Mouse (Mus musculus) kidney, postnatal 36 days (tissue): ENCODE results near the gene Zfp57.
"Not testable (repeated sequence)": the region's sequence is repeated elsewhere in the genome, so short reads cannot be mapped to it uniquely, and the experiment has no call there.

Experiments used
- DNase-seq, 2 experiments: peaks; one replicate each; pipeline ENCODE4 v3.0.0; 2021 to 2022; ENCODE audit warnings: mixed read lengths in 2 of 2

Zfp57 gene

DNA sequence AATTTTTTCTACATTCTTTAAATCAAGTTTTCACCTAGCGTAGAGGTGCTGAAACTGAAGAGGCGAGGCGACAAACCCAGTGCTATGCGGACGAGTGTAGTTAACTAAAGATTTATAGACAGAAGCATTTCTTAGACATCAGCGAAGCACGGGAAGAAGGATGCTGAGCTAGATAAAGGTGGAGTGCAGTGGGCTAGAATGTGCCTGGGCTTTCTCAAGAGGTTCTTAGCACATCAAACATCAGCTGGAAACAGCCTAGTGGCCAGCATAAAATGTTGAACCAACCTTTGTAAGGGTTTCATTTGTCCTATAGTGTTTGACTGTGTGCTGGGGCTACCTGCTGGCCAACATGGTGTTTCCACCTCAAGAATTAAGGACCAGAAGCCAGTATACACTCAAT, at the start of gene Zfp57:
Gene Zfp57 (plus strand): TSS at position 301 of the 400 bp plus-strand sequence.
- no peak for DNase-seq

DNA sequence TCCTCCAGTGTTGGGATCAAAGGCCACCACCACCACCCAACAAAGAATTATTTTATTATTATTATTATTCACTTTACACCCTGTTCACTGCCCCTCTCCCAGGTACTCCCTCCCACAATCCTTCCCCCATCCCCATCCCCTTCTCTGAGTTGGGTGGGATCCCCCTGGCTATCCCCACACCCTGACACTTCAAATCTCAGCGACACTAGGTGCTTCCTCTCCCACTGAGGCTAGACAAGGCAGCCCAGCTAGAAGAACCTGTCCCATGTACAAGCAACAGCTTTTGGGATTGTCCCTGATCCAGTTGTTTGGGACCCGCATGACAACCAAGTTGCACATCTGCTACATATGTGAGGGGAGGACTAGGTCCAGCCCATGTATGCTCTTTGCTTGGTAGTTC, 48.3 kb upstream of the Zfp57 start:
- DNase-seq = no peak

DNA sequence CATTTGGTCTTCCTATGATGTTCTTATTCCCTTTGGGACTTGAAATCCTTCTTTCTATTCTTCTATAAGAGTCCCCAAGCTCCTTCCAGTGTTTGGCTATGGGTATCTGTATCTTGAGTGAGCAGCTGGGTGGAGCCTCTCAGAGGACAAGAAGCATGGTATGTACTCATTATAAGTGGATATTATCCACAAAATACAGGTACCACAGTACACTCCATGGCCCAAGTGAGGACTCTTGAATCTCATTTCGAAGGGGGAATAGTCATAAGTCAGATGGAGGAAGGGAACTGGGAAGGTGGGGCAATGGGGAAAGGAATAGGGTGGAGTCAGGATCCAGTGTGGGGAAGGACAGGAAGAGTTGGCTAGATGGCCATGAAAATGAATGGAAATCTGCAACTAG, 47.9 kb upstream of the Zfp57 start:
- DNase-seq = no peak

DNA sequence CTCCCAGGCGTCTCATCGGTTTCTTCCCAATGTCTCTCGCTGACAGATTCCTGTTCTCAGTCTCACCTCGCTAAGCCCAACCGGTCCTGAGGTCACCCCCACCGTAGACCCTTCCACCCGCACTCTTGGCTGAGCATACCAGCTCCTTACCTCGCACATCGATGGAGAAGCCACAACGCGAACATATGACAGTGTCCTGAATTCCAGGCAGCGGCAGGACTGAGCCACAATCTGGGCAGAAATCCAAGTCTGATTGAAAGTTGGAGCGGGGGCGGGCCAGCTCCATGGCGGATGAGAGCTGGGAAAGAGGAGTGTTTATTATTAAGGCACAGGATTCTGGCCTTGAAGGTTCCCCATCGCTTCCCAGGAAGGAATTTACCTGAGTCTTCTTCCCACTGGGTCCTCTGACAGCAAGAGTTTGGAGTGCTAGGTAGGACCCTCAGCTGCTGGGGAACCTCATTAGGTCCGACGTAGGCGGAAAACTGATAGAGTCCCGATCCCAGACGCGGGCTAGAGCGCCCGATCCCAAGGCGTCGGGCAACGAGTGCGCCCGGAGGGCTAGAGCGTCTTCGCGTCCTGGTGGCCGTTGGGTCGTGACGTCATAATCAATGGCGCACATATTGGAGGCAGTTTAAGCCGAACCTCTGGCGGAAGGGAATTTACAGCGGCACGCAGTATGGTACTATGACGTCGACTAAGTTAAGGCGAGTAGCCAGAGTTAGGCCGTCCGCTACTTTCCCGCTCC, 42.8 kb upstream of the Zfp57 start, which contains the start of the genes Znrd1 and Znrd1as:
Gene Znrd1 (minus strand): TSS at position 561 of the 745 bp plus-strand sequence.
Gene Znrd1as (plus strand): TSS at position 594 of the 745 bp plus-strand sequence.
- peak; percentile 96 to 97 for DNase-seq

DNA sequence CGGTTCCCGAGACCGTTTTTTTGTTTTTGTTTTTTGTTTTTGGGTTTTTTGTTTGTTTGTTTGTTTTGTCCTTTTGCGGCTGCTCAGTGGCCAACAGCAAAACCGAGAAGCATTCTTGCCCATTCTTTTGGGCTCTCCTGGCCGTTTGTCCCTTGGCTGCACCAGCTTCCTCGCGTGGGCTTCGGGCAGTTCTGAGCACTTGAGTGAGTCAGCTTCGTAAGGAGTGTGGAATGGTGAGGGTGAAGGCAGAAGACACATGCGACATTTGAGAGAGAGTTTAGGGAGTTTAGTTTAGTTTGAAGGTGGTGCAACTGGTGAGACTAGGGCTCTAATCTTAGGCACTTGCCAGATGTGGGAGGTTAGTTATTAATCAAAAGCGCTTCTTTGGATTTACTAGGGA, 42.1 kb upstream of the Zfp57 start:
- DNase-seq = no peak

DNA sequence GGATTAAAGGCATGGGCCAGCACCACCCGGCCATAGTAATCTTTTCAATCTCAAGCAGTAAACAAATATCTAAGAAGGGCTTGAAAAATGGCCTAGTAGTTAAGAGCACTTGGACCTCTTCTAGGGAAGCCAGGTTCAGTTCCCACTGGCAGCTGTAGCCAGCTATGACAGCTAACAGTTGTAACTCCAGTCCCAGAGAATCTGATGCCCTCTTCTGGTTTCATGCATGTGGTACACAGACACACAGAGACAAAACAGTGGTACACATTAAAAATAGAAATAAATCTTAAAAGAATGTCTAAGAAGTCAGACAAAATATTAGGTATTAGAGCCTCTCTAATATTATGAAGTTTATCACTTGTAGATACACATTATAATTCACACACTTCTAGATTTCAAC, 39.8 kb upstream of the Zfp57 start:
- DNase-seq = no peak

DNA sequence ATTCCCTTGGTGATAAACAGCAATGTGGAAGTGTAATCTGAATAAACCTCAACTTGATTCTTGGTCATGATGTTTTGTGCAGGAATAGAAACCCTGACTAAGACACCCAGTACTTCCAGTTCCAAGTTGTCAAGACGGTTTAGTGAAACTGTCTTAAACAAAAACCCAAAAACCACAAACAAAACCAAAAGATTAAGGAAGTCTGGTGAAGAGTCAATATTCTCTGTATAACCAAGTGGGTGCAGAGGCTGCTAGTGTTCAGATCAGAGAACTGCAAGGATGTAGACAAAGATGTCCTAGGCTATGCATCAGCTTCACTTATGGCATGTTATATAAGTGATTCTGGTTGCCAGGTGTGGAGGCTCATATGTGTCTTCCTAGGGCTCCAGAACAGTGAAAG, 34.1 kb upstream of the Zfp57 start:
- DNase-seq = no peak

DNA sequence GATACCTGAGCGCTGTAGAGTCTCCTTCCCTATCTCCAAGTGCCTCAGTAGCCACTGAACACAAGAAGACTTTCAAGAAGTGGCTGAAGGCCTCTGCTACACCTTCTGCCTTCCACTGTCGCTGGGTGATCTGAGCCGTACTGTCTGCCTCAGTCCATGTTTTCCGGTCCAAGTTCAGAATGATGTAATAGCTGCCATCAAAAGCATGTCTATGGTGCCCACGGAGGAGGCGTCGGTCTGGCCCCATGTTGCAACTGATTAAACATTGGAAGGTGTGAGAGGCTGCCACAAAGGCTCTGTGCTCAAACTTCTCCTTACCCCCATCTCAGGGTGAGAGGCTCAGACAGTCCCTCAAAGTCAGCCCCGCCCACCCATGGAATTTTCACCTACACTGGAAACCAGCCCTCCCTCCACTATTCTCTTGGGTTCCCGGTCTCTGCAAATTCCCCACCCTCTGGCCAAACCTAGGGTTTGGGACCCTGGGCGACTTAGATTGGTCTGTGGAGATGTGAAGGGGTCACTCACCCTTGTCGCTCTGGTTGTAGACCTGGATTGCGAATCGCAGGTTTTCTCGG, 30.6 kb upstream of the Zfp57 start:
- DNase-seq = no peak

DNA sequence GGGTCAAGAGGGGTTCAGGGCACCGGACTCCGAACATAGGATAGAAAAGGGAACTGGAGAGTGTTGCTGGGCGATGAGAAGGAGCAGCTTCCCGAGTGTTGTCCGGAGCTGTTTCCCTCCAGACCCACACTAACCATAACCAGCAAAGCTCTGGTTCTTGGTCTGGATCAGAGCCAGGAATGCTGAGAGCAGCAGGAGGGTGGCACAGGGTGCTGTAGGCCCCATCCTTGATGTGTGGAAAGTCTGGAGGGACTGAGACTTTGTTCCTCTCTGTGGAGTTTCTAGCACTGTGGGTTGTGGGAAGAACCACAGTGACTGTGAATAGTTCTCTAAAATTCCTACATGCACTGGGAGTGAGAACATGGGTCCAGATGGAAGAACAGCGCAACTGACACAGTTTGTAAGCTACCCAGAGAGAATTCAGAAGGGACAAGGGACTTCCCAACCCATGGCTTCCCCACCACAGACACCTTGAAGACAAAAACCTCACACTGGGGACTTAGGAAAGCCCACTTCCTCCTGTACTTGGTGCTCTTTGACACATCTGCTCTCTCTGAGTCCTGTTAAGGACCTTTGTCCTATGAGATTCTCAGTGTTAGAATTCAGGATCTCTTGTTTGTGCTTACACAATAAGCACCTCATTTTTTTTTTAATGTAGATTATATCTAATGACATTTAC, 29.7 kb upstream of the Zfp57 start:
- DNase-seq = no peak

DNA sequence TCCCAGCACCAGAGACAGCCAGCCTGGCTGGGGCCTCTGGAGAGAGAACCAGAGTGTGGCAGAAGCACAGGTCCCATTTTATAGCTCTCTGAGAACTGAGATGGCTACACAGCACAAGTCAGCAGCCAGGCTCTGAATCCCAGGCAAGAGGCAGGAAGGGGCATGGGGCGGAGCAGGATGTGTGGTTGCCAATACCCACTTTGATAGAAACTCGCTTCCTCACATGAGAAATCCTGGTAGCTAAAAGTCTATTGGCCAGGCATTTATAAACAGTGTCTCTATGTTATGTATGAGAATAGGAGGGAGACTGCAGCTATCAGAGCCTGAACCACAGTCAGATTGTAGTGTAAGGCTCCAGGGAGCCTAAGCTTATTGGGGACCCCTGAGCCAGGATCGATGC, 28.2 kb upstream of the Zfp57 start:
- DNase-seq = no peak

DNA sequence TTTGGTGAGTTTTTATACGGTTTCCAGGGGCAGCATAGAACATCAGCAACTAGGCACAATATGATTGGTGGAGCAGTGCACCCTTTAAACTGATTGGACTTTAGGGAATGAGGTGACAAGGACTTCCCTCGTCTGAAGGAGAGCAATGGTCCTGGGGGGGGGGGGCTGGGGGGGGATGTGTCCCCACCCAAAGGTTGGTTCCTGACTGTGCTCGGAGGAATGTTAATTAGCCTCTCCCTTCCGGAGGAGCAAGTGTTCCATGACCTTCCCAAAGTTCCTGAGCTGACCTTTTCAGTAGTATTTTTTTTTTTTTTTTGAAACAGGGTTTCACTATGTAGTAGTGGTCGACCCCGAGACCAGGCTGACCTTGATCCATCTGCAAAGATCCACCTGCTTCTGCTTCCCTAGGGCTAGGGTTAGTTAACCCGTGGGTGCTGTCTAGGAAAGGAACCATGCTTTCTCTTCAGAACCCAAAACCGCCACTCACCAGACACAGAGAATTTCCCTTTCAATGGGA, 27.6 kb upstream of the Zfp57 start:
- DNase-seq = no peak

DNA sequence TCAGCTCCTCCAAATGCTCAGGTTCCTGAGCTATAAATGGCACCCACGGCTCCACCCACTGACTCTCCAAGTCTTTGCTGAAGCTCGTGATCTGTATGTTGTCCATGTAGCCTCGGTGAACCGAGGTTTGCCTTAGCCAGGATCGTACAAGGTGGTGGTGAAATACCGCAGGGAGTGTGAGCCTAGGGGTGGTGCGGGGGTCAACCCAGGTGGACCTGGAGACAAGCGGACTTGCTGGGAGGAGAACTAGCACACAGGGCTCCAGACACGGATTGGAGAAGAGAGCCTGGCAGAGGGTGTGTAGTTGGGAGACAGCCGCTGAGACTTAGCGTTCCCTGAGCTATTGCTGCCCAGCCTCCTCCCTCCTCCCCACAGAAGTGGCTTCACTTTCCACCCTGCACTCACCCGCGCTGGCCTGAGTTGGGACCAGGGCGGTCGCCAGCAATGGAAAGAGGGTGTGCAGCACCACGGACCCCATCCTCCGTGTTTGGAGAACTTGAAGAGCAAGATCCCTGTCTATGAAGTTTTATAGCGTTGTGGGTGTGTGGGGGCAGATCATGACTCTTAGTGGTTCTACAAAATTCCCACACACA, 19.6 kb upstream of the Zfp57 start, which contains the start of gene 2410137M14Rik:
Gene 2410137M14Rik (minus strand): TSS at position 17 of the 593 bp plus-strand sequence.
- no peak for DNase-seq

DNA sequence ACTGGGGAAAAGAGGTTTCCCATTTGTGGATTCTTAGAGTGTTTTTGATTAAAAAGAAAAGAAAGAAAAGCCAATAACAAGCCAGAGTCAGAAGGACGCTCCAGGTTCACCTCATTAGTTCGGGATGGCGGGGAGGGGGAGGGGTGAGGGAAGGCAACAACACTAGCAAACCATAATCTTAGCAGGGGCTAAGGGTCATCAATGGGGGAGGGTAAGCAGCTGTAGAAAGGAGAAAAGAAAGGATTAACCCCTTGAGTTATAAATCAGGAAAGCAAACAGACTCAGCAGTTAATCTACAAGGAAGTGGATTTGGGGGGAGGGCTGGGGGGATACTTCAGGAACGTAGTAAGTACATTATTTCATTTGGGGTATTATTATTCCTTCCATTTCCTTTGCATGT, 19.1 kb upstream of the Zfp57 start:
- DNase-seq = no peak

DNA sequence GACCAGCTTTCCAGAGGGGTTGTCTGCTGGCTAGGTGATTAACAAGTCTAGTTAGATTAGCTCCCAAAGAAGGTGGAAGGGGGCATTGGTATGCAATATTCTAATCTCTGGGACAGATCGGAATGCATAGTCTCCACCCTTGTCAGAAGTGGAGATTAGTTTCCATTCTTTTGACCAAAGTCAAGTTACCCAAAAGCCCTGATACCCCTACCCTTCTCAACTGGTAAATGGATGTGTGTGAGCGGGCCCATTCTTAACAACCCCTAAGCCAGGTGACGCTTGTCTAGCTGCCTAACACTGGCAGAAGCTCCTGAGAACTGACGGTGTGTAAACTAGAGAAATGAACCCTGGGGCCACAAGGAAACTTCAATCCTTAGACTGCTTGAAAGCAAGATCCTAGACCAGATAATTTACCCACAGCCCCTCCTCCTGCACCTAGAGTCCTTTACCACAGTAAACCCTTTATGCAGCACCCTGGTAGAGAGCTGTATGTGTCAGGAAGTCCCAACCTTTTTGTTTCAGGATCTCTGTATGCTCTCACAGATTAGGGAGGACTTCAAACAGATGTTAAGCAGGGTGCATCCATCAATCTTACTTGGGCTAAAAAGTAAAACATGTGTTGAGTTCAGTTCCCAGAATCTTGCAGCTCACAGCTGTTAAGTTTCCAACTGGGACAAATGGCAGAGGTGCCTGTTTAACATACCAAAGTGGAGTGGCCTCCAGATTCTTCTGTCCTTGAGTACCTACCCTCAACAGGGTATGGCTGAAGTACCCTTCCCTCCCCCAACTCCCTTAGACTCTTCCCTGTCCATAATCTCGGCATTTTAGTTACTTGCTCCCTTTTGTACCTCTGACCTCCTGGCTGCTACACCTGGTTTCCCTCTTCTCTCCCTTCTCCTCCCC, 18.5 kb upstream of the Zfp57 start:
- no peak for DNase-seq

DNA sequence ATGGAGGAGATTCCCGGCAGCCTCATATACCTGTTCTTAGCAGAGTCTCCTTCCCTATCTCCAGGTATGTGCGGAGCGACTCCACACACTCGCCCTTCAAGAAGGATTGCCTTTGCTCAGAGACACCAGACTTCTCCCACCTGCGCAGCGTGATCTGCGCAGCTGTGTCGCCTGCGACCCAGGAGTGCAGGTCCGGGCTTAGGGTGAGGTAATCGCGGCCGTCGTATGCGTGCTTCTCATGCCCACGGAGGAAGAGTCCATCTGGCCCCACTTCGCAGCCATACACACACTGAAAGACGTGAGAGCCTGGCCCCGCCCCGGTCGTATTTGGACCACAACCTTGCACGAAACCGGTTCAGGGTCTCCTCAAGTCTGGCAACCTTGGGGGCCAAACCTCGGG, 12.5 kb upstream of the Zfp57 start:
- no peak for DNase-seq

DNA sequence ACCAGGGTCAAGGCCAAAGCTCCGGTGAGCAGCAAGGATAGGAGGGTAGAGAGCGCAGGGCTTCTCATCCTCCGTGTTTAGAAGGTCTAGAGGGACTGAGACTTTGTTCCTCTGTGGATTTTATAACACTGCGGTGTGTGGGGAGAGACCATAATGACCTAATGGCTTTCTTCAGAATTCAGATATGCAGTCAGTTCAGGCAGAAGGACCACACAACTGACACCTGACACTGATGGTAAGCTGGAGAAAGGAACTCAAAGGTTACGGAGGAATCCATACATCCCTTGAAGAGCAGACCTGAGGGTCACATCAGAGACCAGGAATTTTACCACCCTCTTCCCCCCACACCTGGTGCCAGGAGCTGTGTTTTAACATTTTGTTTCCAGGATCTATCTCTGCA, 11.5 kb upstream of the Zfp57 start, which contains the start of gene H2-M5:
Gene H2-M5 (minus strand): TSS at position 101 of the 400 bp plus-strand sequence.
- no peak for DNase-seq

DNA sequence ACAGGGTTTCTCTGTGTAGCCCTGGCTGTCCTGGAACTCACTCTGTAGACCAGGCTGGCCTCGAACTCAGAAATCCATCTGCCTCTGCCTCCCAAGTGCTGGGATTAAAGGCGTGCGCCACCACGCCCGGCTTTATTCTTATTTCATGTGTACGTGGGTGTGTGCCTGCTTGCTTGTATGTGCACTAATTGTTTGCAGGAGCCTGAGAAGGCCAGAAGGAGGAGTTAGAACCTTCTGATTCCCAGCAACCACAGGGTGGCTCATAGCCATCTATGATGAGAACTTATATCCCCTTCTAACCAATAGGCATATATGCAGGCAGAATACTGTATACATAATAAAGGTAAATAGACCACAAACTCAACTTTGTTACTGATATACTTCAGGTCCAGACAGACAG, 10.3 kb upstream of the Zfp57 start:
- DNase-seq = not testable (repeated sequence)

DNA sequence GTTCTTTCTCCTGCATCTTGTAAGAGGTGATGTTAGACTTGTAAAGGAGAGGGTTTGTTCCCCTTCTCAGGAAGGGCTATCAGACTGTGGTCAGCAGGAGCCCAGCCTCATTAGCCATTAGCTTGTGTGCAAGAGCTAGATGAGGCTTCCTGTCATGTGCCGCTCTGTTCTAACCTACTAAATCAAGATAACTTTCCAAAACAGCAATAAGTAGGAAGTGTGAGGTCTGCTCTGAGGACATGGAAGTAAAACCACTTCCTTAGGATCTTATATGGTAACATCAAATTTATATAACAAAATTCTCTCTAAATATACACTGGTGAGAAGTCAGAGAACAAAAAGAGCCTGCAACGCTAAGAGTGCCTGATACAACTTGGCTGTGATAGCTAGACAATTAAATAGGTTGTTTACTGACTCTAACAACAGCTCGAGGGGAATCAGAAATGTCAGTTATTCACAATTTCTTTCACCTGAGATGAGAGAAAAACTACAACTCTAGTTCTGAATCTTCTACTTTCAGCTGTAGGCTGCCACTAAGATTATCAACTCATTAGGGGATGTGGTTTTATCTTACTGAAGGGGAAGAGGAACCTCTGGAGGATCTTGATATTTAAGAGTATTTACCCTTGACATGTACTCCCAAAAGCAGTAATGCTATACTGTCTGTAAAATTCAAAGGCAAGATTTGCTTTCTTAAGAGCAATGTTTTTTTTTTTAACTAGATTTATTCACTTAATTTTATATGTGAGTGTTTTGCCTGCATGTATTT, 8.4 kb upstream of the Zfp57 start:
- no peak for DNase-seq

DNA sequence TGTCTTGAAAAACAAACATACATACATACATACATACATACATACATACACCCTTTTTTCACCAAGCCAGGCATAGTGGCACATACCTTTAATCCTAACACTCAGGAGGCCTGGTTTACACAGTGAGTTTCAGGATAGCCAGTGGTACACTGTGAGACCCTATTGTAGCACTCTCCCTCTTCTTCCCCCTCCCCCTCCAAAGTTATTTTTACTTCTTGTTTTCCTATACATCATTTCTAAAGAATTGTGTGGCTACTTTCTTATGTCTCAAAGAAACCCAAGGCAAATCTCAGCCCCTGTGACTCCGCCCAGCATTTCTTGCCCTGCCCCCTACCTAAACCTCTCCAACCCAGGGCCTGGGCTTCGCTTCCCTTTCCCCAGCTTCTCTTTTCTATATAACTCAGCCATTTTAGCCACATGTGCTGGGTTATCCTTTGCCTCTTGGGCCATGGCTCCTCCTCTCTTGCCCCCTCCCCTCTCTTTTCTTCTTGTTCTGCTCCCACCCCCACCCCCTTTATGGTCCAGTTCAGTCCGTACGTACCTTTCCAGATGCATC, 7.1 kb upstream of the Zfp57 start:
- DNase-seq = no peak

DNA sequence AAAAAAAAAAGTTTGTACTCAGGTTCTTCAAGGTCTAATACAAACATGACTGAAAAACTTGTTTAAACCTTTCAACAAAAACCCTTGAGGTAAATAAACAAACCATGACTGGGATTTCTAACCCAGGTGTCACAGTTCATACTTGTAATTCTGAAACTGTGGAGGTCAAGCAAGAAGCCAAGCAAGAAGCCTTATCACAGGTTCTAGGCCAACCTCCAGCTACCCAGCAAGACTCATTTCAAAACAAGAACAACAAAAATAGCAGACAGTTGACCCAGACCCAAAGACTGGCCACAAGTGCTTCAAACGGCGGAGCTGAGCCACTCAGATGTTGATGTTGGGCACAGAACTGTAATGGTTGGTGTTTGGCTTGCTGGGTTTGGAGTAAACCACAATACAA, 6.4 kb upstream of the Zfp57 start:
- no peak for DNase-seq

DNA sequence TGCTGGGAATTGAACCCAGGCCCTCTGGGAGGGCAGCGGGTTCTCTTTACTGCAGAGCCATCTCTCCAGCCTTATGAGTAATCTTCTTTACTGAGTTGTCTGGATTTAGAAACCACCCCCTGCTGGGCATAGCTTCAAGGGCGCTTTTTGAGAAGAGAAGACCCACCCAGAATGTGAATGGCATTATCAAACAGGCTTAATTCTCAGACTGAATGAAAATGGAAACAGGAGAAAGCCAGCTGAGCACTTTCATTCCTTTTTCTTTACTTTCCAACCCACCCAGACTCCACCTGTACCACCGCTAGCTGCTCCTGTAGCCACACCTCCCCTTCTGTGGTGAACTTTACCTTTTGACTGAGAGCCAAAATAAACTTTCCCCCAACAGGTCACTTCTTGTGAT, 5.5 kb upstream of the Zfp57 start:
- no peak for DNase-seq
